Mouse (Mus musculus) testis, adult 2 months (tissue): ENCODE results near the gene Grk2. TPM values are rescaled to one million over a fixed set of nuclear protein-coding genes. Genes with fewer than 3 reads are reported as not detected.

Experiments used
- H3K27ac ChIP-seq: fragments of 200-500 bp; 2 replicates; pipeline ENCODE4 v1.5.1; 2012; ENCODE audit warnings: low read depth, low read length; ENCODE audit not compliant: control insufficient read depth, insufficient read depth
- H3K27me3 ChIP-seq: fragments of 200-500 bp; 2 replicates; pipeline ENCODE4 v1.6.1; 2012; ENCODE audit warnings: mild to moderate bottlenecking, low read length, moderate library complexity; ENCODE audit not compliant: control insufficient read depth, insufficient read depth
- H3K36me3 ChIP-seq: fragments of 200-500 bp; 2 replicates; pipeline ENCODE4 v1.6.1; 2012; ENCODE audit warnings: mild to moderate bottlenecking, low read length; ENCODE audit not compliant: control insufficient read depth, insufficient read depth
- H3K4me1 ChIP-seq: fragments of 200-500 bp; 2 replicates; pipeline ENCODE4 v1.6.1; 2012; ENCODE audit warnings: low read length; ENCODE audit not compliant: control insufficient read depth, insufficient read depth
- H3K4me3 ChIP-seq: fragments of 200-500 bp; 2 replicates; pipeline ENCODE4 v1.5.1; 2012; ENCODE audit warnings: low read depth, mild to moderate bottlenecking, low read length, moderate library complexity, mixed read lengths; ENCODE audit not compliant: control insufficient read depth
- CTCF ChIP-seq: fragments of 200-500 bp; IDR thresholded peaks from 2 replicates; pipeline ENCODE4 v1.5.1; 2012; ENCODE audit warnings: low read depth, mild to moderate bottlenecking, inconsistent platforms, low read length, moderate library complexity; ENCODE audit not compliant: control insufficient read depth, insufficient read depth, insufficient replicate concordance
- POLR2A ChIP-seq: fragments of 200-500 bp; IDR thresholded peaks from 2 replicates; pipeline ENCODE4 v1.6.1; 2012; ENCODE audit warnings: low read depth, mild to moderate bottlenecking, inconsistent platforms, low read length, moderate library complexity; ENCODE audit not compliant: control insufficient read depth
- polyA plus RNA-seq: library from polyadenylated mRNA; depleted of rRNA; stranded (reverse); fragments of >200 nt; gene quantifications from 2 replicates; pipeline ENCODE4 v1.2.3, GENCODE M21; 2012; rRNA removed

Gene Grk2
- polyA plus RNA-seq, 1 experiment, result 10.7 TPM

- TF ChIP-seq POLR2A (no peak), CTCF (no peak)
- no peak overlapping the region for H3K27ac ChIP-seq
- H3K36me3 ChIP-seq, result no peaks in the 10 kb centered on the region
- H3K4me3 ChIP-seq, result no peak overlapping the region
- no peaks in the 10 kb centered on the region for H3K27me3 ChIP-seq
- no peaks in the 10 kb centered on the region for H3K4me1 ChIP-seq
These were observed 59.0 kb downstream of the Grk2 start for GRCm38 (mm10) chr19:4247010-4247409.

DNA sequence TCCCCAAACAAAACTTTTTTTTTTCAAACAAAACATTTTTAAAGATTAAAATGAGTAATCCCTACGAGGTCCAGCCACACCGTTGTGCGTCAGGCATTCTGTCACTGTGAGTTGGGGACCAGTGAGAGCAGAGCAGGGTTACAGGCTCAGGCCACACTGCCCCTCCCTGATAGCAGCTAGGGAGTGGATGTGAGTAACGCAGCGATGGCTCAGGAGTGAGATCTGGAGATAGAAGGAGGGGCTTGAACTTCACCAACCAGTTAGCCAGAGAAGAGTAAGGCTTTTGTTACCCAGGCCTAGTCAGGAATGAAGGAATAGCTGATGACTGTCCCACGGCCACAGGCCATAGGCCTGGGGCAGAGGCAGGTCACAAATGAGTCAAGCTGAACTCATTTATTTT lies 61.2 kb downstream of the Grk2 start:
- H3K27me3 ChIP-seq, result no peaks in the 10 kb centered on the region
- H3K36me3 ChIP-seq, result no peaks in the 10 kb centered on the region; the same call in 1 of the 2 replicates
- H3K4me1 ChIP-seq, result no peaks in the 10 kb centered on the region
- no peak overlapping the region for H3K27ac ChIP-seq
- no peak overlapping the region for H3K4me3 ChIP-seq
- TF ChIP-seq CTCF, result no peak
- no peak for TF ChIP-seq POLR2A

GRCm38 (mm10) chr19:4242416-4242815 lies 63.6 kb downstream of the Grk2 start:
- no peaks in the 10 kb centered on the region for H3K4me1 ChIP-seq

DNA sequence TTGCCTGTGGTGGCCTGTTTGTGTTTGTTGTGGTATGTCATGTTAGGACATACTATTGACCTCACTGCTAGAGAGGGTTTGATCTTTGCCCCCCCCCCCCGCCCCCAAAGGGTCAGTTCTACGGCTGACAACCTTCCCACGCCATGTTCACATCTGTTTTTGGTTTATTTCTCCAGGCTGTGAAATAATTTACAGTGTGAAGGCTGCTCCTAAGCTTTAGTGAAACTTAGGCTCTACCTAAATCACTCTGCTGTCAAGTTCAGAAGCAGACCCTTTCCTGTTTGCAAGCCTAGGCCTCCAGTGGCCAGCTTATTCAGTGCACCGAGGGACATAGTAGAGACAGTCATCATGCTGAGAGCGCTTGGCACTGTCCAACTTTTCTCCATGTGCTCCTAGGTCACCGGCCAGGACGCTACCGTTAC lies 65.8 kb downstream of the Grk2 start:
- H3K27me3 ChIP-seq, result no peaks in the 10 kb centered on the region
- TF ChIP-seq CTCF (no peak), POLR2A (no peak)

More at GRCm38 (mm10) chr19:4242416-4242815, 63.6 kb downstream of the Grk2 start:
- no peaks in the 10 kb centered on the region for H3K27me3 ChIP-seq
- no peak for TF ChIP-seq POLR2A
- TF ChIP-seq CTCF, result no peak
- H3K27ac ChIP-seq, result no peak overlapping the region
- H3K4me3 ChIP-seq, result no peak overlapping the region
- no peaks in the 10 kb centered on the region; the same call in 1 of the 2 replicates for H3K36me3 ChIP-seq

More for the DNA sequence above, 65.8 kb downstream of the Grk2 start:
- Histone ChIP-seq H3K27ac (no peak overlapping the region), H3K36me3 (no peaks in the 10 kb centered on the region; the same call in 1 of the 2 replicates), H3K4me3 (no peak overlapping the region), H3K4me1 (no peaks in the 10 kb centered on the region)

Other genes starting within 250 kb of the Grk2 start
- not detected in 2 replicates for gene Gstp3, start 246.7 kb downstream of the Grk2 start, polyA plus RNA-seq
- gene Cabp2, start 224.6 kb downstream of the Grk2 start, polyA plus RNA-seq, result not detected in 2 replicates
- gene Cdk2ap2, start 209.0 kb downstream of the Grk2 start, polyA plus RNA-seq, result 31.5 and 31.7 TPM in 2 replicates
- gene Pitpnm1, start 206.2 kb downstream of the Grk2 start, polyA plus RNA-seq, result 31.9 and 42.8 TPM in 2 replicates
- 21.0 and 23.5 TPM in 2 replicates for gene Aip, start 180.4 kb downstream of the Grk2 start, polyA plus RNA-seq
- 0.02 TPM in 1 of 2 replicates, not detected in the other for gene Gpr152, start 166.4 kb downstream of the Grk2 start, polyA plus RNA-seq
- gene Cabp4, start 162.2 kb downstream of the Grk2 start, polyA plus RNA-seq, result 0.16 and 0.29 TPM in 2 replicates
- 87.3 and 97.2 TPM in 2 replicates for gene Coro1b, start 157.6 kb downstream of the Grk2 start, polyA plus RNA-seq
- 0.65 and 1.0 TPM in 2 replicates for gene Ptprcap, start 152.6 kb downstream of the Grk2 start, polyA plus RNA-seq
- 10.9 and 11.1 TPM in 2 replicates for gene Rps6kb2, start 142.9 kb downstream of the Grk2 start, polyA plus RNA-seq
- 2.5 and 2.7 TPM in 2 replicates for gene Carns1, start 130.7 kb downstream of the Grk2 start, polyA plus RNA-seq
- gene Tbc1d10c, start 114.9 kb downstream of the Grk2 start, polyA plus RNA-seq, result 0.98 and 1.3 TPM in 2 replicates
- 48.8 and 49.8 TPM in 2 replicates for gene Ppp1ca, start 114.2 kb downstream of the Grk2 start, polyA plus RNA-seq
- 9.0 and 9.2 TPM in 2 replicates for gene Rad9a, start 104.6 kb downstream of the Grk2 start, polyA plus RNA-seq
- gene Clcf1, start 92.0 kb downstream of the Grk2 start, polyA plus RNA-seq, result 2.0 and 3.1 TPM in 2 replicates
- gene AC109138.7, start 91.9 kb downstream of the Grk2 start, polyA plus RNA-seq, result 1.2 and 3.0 TPM in 2 replicates
- 16.3 and 19.4 TPM in 2 replicates for gene Pold4, start 74.3 kb downstream of the Grk2 start, polyA plus RNA-seq
- gene Ssh3, start 37.0 kb downstream of the Grk2 start, polyA plus RNA-seq, result 6.3 and 7.1 TPM in 2 replicates
- gene Ankrd13d, start 23.1 kb downstream of the Grk2 start, polyA plus RNA-seq, result 4.3 and 6.1 TPM in 2 replicates
- gene Kdm2a, start 92.1 kb upstream of the Grk2 start, polyA plus RNA-seq, result 46.0 and 48.5 TPM in 2 replicates
- 8.9 and 9.3 TPM in 2 replicates for gene Rhod, start 133.2 kb upstream of the Grk2 start, polyA plus RNA-seq
- 0.79 and 1.6 TPM in 2 replicates for gene Syt12, start 171.2 kb upstream of the Grk2 start, polyA plus RNA-seq
- 0.94 and 0.95 TPM in 2 replicates for gene 2010003K11Rik, start 192.4 kb upstream of the Grk2 start, polyA plus RNA-seq
- gene Pcx, start 204.2 kb upstream of the Grk2 start, polyA plus RNA-seq, result 14.3 and 15.2 TPM in 2 replicates